Mouse (Mus musculus) hindbrain, embryonic 16.5 days (tissue): Measurements from ENCODE around the gene Dock2. TPM values are rescaled to one million over a fixed set of nuclear protein-coding genes. Genes with fewer than 3 reads are reported as not detected.

Experiments
- ATAC-seq: fragments of 200-750 bp; cut with Nextera tagmentation; 2 replicates; pipeline ENCODE4 v1.8.0; 2017; ENCODE audit warnings: moderate TSS enrichment, moderate library complexity
- H3K27ac ChIP-seq: fragments of 300-500 bp; sonication (generic); 2 replicates; pipeline ENCODE4 v1.5.1; 2014; ENCODE audit warnings: low read depth, mild to moderate bottlenecking, control low read depth, low read length, moderate library complexity
- H3K27me3 ChIP-seq: fragments of 300-500 bp; sonication (generic); replicated peaks from 2 replicates; pipeline ENCODE4 v1.6.1; 2014; ENCODE audit warnings: low read length; ENCODE audit not compliant: control insufficient read depth, insufficient read depth
- H3K36me3 ChIP-seq: fragments of 300-500 bp; sonication (generic); 2 replicates; pipeline ENCODE4 v1.6.1; 2014; ENCODE audit warnings: mild to moderate bottlenecking, low read length, moderate library complexity, mixed read lengths; ENCODE audit not compliant: control insufficient read depth, insufficient read depth
- H3K4me1 ChIP-seq: fragments of 300-500 bp; sonication (generic); 2 replicates; pipeline ENCODE4 v1.6.1; 2014; ENCODE audit warnings: low read depth, low read length; ENCODE audit not compliant: control insufficient read depth, insufficient read depth
- H3K4me2 ChIP-seq: fragments of 300-500 bp; sonication (generic); 2 replicates; pipeline ENCODE4 v1.6.1; 2014; ENCODE audit warnings: mild to moderate bottlenecking, low read length, control low read depth, moderate library complexity
- H3K4me3 ChIP-seq: fragments of 300-500 bp; sonication (generic); 2 replicates; pipeline ENCODE4 v1.5.1; 2014; ENCODE audit warnings: mild to moderate bottlenecking, low read length, control low read depth, moderate library complexity
- H3K9ac ChIP-seq: fragments of 300-500 bp; sonication (generic); 2 replicates; pipeline ENCODE4 v1.6.1; 2014; ENCODE audit warnings: low read depth, mild to moderate bottlenecking, control low read depth, low read length, moderate library complexity
- H3K9me3 ChIP-seq: fragments of 300-500 bp; sonication (generic); 2 replicates; pipeline ENCODE4 v1.6.1; 2014; ENCODE audit warnings: mild to moderate bottlenecking, low read length, moderate library complexity; ENCODE audit not compliant: control insufficient read depth
- WGBS: fragments of 180-500 bp; shearing (Covaris S2); extraction: QIAGEN DNeasy Blood & Tissue Kit; methylation state at CpG from one replicate; pipeline ENCODE4 v1.1.7; 2014; 5-methylcytosine and 5-hydroxymethylcytosine counted together
- polyA plus RNA-seq: library from polyadenylated mRNA; unstranded; fragments of >200 nt; fragmentation: Nextera tagmentation; extraction: Ambion mirVana; gene quantifications from 2 replicates; pipeline ENCODE4 v1.2.1, GENCODE M21; 2015

The Dock2 gene
- polyA plus RNA-seq, 1 experiment from 2014 or later: 0.55 TPM

DNA sequence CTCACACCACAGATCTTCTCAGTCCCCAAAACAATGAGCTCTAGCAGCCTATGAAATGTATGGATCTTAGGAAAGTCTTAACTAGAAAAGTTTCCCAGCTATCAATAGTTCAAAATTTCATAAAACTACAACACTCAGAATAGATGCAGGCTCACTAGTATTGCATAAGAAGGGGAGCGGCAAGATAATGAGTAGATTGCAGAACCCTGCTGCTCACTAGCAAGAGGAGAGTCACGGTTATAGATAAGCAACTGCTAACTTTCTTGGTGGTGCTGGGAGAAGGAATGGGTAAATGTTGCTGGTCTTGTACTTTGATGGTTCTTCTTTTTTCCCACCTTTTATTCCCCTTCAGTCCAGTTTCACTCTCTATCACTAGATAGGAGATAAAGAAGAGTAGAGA, 291.5 kb downstream of the Dock2 start:
- Histone ChIP-seq H3K4me2 (no peak overlapping the region), H3K9me3 (no peaks in the 10 kb centered on the region), H3K27ac (no peak overlapping the region), H3K4me3 (no peak overlapping the region), H3K9ac (no peak overlapping the region), H3K27me3 (no peaks in the 10 kb centered on the region), H3K36me3 (no peaks in the 10 kb centered on the region), H3K4me1 (no peaks in the 10 kb centered on the region)
- 89% methylated on average over 2 of the region's 2 CpGs for WGBS
- ATAC-seq: no peak

DNA sequence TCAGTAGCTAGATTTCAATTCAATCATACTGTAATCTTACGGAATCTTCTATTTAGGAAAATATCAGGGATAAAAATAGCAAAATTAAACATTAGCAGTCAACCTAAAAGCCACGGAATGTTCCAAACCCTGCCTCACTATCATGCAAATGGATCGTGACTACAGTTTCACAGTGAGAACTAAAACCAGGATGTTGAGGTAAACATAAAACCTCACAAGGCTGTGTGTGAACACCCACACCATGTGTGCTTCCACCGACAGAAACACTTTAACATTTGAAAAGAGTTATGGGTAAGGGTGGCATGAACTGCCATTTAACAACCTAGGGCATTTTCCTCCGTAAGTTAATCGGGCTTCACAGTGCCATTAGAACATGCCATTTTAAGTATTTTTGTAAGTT, 294.1 kb downstream of the Dock2 start:
- no peak overlapping the region for H3K4me2 ChIP-seq
- 88% methylated on average over 6 of the region's 6 CpGs for WGBS
- H3K4me3 ChIP-seq: no peak overlapping the region
- no peaks in the 10 kb centered on the region for H3K36me3 ChIP-seq
- H3K27ac ChIP-seq: no peak overlapping the region
- H3K9ac ChIP-seq: no peak overlapping the region
- H3K4me1 ChIP-seq: no peaks in the 10 kb centered on the region
- ATAC-seq: no peak
- H3K9me3 ChIP-seq: no peaks in the 10 kb centered on the region
- no peaks in the 10 kb centered on the region for H3K27me3 ChIP-seq

DNA sequence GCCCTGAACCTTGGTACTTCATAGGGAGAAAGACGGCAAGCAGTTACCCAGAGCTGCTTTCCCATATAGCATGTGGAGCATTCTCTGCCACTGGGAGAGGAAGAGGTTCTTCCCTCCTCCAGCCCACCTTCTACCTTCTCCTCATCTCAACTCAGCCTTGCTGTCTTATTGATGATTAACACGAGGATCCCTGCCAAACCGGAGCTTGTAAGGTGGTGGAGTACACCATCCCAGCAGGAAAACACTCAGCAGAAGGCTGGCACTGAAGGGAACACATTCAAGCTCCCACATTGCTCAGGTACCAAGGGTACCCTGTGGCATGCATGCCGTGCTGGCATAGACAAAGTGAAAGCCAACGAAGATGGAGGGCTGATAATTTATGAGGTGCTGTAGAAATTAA, 304.4 kb downstream of the Dock2 start:
- WGBS: 74% methylated on average over 5 of the region's 5 CpGs
- Histone ChIP-seq H3K9me3 (no peaks in the 10 kb centered on the region), H3K4me2 (no peak overlapping the region), H3K4me3 (no peak overlapping the region), H3K4me1 (no peaks in the 10 kb centered on the region), H3K36me3 (no peaks in the 10 kb centered on the region), H3K27ac (no peak overlapping the region), H3K9ac (no peak overlapping the region), H3K27me3 (no peaks in the 10 kb centered on the region)
- no peak for ATAC-seq

DNA sequence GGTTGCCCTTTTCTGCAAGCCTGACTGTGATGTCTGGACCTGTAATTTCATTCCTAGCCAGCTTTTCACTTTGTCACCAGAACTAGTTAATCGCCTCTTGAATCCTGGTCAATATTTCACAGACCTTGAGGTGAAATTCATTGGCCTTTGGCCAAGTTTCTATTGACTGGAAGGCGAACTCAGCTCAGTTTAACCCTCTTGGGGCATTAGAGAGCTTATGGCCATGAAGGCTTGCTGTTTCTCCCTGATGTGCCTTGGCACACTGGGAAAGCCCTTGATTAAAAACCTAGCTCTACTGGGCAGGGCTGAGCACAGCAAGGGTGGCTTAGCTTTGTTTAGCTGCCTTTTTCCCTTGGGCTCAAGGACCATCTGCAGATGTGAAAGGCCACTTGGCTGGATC, 313.9 kb downstream of the Dock2 start:
- H3K4me2 ChIP-seq: no peak overlapping the region
- 48% methylated on average over 2 of the region's 2 CpGs for WGBS
- H3K4me3 ChIP-seq: no peak overlapping the region
- H3K27me3 ChIP-seq: no peaks in the 10 kb centered on the region
- H3K36me3 ChIP-seq: no peaks in the 10 kb centered on the region
- 0 out of 2 replicates have a peak, but pooled peaks have one; percentile 20 for ATAC-seq
- no peak overlapping the region for H3K27ac ChIP-seq
- no peak overlapping the region for H3K9ac ChIP-seq
- no peaks in the 10 kb centered on the region for H3K9me3 ChIP-seq
- H3K4me1 ChIP-seq: no peaks in the 10 kb centered on the region

DNA sequence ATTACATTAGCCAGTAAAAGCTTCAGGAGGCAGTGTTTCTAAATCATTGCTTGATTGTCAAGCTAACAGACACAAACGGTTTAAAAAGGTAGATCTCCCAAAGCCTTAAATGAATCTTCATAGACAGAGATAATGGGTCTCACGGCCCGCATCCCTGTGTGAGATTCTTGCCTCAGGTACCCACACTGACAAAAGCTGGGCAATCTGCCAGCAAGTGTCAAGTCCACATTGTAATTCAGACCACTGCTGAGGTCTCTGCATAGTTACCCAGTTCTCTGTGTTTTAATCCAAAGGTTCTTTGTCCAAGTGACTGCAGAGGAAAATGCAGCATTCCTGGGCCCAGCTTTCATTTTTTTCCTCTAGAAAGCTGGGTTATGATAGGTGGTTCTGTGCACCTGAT, 315.1 kb downstream of the Dock2 start:
- 45% methylated on average over 3 of the region's 3 CpGs for WGBS
- H3K27ac ChIP-seq: no peak overlapping the region
- no peak for ATAC-seq

DNA sequence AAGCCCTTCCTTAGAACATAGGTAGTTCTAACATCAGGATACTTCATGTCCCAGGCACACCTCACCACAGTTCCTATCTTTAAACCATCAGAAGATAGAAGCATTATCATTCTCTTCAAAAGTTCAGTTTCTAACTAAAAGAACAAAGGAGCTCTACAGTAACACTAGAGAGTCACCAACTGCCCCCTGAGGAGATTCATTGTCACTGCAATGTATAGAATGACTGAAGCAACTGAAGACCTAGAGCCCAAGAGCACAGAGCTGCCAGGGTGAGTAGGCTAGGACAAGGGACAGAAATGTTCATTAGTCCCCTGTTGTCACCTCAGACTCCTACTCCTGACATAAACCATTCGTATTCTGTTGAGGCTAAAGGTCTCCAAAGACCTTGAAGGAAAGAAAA, 316.6 kb downstream of the Dock2 start:
- Histone ChIP-seq H3K4me2 (no peak overlapping the region), H3K27me3 (no peaks in the 10 kb centered on the region)
- 59% methylated on average over 1 of the region's 1 CpGs for WGBS

More for the DNA sequence above, 315.1 kb downstream of the Dock2 start:
- H3K36me3 ChIP-seq: no peaks in the 10 kb centered on the region
- H3K4me1 ChIP-seq: no peaks in the 10 kb centered on the region
- no peak overlapping the region for H3K4me3 ChIP-seq
- no peak overlapping the region for H3K9ac ChIP-seq
- H3K4me2 ChIP-seq: no peak overlapping the region
- H3K9me3 ChIP-seq: no peaks in the 10 kb centered on the region
- no peaks in the 10 kb centered on the region for H3K27me3 ChIP-seq

DNA sequence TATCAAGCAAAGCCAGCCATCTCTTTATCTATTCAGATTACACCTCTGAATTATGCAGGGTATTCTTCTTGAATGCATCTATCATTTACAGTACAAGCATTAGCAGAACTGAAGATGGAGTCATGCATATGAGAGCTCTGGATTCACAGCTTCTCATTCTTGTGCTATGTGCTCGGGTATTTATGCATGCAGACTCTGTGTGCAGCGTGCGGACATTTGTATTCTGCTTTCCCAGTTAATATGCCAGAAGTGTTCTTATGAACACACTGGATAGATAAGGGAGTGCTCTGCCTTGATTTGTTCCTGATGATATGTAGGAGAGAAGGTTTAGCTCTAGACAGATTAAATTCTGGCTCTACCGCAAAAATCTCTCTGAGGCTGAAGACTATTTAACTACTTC, 333.7 kb downstream of the Dock2 start:
- Histone ChIP-seq H3K9me3 (no peaks in the 10 kb centered on the region), H3K9ac (no peak overlapping the region), H3K4me2 (no peak overlapping the region), H3K27me3 (no peaks in the 10 kb centered on the region), H3K27ac (no peak overlapping the region), H3K4me1 (0 out of 2 replicates have a peak, but pooled peaks cover 2% of the 10 kb centered on the region), H3K4me3 (no peak overlapping the region), H3K36me3 (no peaks in the 10 kb centered on the region)
- WGBS: 72% methylated on average over 4 of the region's 4 CpGs
- ATAC-seq: 0 out of 2 replicates have a peak, but pooled peaks have one; percentile 14

More for the DNA sequence above, 316.6 kb downstream of the Dock2 start:
- Histone ChIP-seq H3K4me1 (no peaks in the 10 kb centered on the region), H3K36me3 (no peaks in the 10 kb centered on the region), H3K9ac (no peak overlapping the region), H3K27ac (no peak overlapping the region), H3K9me3 (no peaks in the 10 kb centered on the region), H3K4me3 (no peak overlapping the region)
- no peak for ATAC-seq

DNA sequence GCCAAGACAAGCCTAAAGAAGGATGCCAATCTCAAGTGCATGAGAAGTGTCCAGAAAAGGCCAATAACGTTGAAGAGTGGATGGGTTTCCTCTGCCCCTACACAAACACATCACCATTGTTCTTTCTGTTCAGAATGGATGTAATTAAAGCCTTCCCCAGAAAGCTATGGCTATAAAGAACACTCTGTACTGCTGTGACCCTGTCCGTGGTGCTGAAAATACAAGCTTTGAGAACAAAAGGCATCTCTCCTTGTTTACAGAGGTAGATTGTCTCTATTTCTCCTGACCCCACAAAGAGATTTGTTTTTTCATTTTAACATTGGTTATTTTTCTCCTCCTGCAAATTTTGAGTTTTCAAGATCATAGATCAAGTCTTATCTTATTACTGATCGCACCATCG, 335.8 kb downstream of the Dock2 start:
- no peaks in the 10 kb centered on the region for H3K36me3 ChIP-seq

DNA sequence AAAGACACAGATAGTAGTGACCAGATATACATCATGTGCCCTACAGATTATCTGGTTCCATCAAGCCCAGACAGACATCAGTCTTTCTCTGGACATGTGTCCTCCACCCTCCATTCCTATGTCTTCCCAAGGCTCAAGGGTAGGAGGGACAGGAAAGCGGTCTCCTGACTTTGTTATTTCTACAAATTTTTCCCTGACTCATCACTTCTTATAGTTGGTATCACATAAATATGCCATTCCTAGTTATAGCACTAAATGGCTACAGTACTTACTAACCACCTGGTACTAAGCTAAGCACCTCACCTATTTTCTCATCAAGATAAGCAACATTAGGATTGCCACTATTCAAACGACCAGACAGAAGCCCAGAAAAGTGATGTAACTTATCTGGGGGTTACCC, 345.3 kb downstream of the Dock2 start:
- H3K9ac ChIP-seq: no peak overlapping the region
- 62% methylated on average over 2 of the region's 2 CpGs for WGBS

More for the DNA sequence above, 335.8 kb downstream of the Dock2 start:
- Histone ChIP-seq H3K9ac (no peak overlapping the region), H3K27me3 (no peaks in the 10 kb centered on the region), H3K4me2 (no peak overlapping the region), H3K27ac (no peak overlapping the region), H3K4me3 (no peak overlapping the region), H3K4me1 (0 out of 2 replicates have a peak, but pooled peaks cover 2% of the 10 kb centered on the region), H3K9me3 (no peaks in the 10 kb centered on the region)
- 50% methylated on average over 4 of the region's 4 CpGs for WGBS
- ATAC-seq: no peak

DNA sequence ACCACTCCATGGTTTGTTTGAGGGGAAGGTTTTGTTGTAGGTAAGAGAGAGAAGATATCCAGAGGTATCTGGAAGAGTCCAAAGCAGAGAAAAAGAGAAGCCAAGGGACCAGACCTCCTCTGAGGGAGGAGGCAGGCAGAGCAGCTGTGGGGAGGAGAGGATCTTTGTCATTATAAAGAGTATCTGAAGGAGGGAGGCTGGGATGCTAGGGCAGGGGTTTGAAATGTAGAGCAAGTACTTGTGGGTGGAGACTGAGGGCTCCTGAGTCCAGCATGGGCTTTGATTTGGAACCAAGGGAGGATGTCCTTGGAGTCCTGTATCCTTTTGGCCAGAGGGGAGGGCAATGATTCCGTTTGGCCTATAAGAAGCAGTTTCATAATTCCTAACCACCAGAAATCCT, 346.2 kb downstream of the Dock2 start:
- no peak overlapping the region for H3K4me3 ChIP-seq
- no peak overlapping the region for H3K27ac ChIP-seq
- no peak overlapping the region for H3K4me2 ChIP-seq
- no peak for ATAC-seq
- H3K36me3 ChIP-seq: no peaks in the 10 kb centered on the region
- H3K27me3 ChIP-seq: no peaks in the 10 kb centered on the region
- H3K9me3 ChIP-seq: no peaks in the 10 kb centered on the region
- H3K9ac ChIP-seq: no peak overlapping the region
- WGBS: 93% methylated on average over 1 of the region's 1 CpGs
- no peaks in the 10 kb centered on the region for H3K4me1 ChIP-seq

More for the DNA sequence above, 345.3 kb downstream of the Dock2 start:
- no peaks in the 10 kb centered on the region for H3K27me3 ChIP-seq
- no peak overlapping the region for H3K27ac ChIP-seq
- no peak for ATAC-seq
- no peaks in the 10 kb centered on the region for H3K4me1 ChIP-seq
- no peak overlapping the region for H3K4me3 ChIP-seq
- no peaks in the 10 kb centered on the region for H3K36me3 ChIP-seq
- H3K9me3 ChIP-seq: no peaks in the 10 kb centered on the region
- no peak overlapping the region for H3K4me2 ChIP-seq
